Mouse (Mus musculus) WW6 (cell line): ENCODE results near the gene Zmat5.

Source experiments
- DNase-seq: peaks from one replicate; pipeline ENCODE4 v3.0.0-alpha.2; 2013; ENCODE audit warnings: low read depth, low spot score

Zmat5 gene

DNA sequence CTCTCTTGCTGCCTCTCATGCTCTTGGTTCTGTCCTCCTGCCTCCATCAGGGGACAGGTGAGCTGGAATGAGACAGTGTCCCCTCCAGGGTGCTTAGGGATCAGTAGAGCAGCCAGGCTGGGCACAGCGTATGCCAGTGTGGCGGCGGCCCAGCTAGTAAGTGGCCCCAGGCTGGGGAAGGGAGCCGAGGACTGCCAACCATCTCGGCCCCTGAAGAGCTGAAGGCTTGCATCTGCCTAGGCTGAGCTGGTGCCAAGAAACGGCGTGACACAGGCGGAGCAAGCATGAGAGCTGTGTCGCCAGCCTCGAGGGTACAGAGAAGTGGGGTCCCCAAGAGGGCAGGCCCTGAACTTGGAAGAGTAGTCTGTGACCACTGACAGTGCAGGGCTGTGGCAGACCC, 33.2 kb downstream of the Zmat5 start:
- DNase-seq = no peak

DNA sequence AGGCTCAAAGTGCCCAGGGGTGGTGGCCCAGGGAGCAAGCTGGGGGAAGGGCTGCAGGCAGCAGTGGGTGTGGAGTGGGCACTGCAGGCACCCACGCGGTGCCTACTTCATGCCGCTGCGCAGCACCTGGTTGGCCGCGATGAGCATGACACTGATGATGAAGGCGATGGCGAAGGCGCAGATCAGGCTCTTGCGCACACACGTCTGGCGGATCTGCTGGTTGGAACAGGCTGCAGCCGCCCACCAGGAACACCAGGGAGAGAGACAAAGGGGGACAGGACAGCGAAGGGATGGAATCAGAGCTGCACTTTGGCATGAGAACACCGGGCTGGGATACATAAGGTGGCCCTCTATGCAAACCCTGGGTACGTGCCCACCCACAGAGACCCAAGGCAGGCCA, 34.2 kb downstream of the Zmat5 start:
- DNase-seq = no peak

DNA sequence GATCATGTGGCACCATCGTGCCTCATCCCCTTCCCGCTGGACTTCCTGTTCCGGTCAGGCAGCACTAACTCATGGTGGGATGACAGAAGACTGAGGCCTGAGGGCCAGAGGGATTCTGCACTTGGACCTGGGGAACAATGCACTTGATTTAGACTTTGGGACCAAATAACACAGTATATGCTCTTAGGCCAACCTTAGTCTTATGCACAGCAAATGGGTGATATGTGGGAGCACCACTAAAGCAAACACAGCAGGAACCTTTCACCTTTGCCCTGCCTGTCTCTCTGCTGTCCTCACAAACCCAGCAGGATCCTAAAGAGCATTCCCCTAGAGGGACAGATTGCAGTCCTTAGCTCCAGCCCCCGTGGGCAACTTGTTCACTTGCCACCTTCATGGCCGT, 36.3 kb downstream of the Zmat5 start:
- no peak for DNase-seq

DNA sequence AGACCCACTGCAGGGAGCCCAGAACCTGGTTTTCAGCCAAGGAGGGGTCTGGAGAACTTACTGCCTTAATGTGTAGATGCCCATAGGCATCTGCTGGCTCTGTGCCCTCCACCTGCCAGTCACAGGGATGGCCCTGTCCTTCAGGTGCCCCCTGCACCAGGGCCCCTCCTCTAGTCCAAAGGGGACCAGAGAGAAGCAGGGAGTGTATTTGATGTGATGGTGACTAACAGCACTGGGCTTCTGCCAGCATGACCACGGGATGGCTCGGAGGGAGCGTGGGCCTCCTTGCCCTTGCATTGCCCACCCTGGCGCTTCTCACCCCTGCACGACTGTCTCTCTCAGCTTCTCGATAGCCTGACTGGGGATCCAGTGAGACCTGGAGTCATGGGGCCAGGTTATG, 40.2 kb downstream of the Zmat5 start:
- no peak for DNase-seq

DNA sequence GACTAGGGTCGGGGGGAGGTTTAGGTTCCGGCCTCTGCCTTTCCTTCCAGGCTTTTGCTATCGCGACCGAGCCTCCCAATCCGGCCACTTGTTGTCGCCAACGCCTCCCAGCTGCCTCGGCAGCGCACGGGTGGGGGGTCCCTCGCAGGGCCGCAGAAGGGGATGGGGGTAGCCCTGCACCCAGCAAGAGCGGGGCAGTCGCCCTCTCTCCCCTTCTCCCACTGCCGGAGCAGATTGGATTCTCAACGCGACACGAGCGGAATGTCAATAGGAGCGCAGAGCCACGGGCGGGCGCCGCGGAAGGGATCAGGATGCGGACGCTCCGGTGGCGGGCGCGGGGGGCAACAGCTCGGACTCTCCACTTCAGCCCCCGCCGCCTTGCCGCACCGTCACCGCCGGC, 41.5 kb downstream of the Zmat5 start:
- DNase-seq = no peak

DNA sequence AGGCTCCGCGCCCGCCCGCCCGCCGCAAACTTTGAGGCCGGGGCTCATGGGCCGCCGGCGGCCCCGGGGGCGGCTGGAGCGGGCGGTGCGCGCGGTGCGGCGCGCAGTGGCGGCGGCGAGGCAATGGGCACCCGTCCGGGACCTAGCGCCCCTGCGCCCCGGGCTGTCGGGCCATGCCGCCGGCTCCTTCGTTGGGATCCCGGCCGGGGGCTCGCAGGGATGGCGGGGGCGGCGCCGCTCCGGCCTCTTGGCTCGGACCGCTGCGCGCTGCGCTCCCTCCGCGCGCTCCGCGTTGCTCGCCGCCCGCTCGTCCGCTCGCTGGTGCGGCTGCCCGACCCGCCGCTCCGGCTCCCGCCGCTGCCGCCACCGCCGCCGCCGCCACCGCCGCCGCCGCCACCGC, 42.3 kb downstream of the Zmat5 start, which contains the start of gene Cabp7:
Cabp7 (minus strand) TSS at position 46 of the 400 bp plus-strand sequence.
- DNase-seq = no peak

DNA sequence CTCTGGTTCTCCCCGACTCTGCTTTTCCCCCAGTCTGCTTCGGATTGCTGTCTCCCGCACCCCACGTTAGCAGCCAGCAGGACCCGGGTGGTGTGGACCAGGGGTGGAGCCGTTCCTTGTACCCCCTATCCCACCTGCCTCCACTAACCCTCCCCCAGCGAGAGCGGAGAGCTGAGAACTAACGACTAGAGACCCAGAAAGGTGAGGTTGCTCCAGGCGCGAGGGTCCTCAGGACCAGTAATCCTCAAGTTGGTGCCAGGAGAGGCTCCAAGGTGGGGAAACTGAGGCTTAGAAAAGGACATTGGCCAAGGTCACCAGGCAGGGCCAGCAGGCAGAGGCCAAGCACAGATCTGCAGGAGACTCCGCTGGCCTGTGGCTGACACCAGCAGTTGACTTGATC, 42.8 kb downstream of the Zmat5 start:
- DNase-seq = no peak

DNA sequence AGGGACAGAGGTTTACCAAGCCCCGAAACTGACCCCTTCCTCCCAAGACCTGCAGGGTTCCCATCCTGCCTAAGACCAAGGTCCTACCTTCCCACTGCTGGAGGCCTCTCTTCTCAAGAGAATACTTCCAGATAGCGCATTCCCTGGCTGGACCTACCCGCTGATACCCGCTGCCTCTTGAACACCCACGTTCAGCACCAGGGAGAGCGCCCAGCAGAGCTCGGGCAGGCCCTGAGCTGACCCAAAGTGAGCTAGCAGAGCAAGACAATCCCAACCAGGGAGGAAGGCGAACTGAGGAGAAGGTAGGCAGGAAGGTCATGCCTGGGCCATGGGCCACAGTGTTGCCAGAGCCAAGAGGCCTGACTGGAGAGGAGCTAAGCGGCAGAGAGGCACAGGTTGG, 45.8 kb downstream of the Zmat5 start:
- DNase-seq = no peak

DNA sequence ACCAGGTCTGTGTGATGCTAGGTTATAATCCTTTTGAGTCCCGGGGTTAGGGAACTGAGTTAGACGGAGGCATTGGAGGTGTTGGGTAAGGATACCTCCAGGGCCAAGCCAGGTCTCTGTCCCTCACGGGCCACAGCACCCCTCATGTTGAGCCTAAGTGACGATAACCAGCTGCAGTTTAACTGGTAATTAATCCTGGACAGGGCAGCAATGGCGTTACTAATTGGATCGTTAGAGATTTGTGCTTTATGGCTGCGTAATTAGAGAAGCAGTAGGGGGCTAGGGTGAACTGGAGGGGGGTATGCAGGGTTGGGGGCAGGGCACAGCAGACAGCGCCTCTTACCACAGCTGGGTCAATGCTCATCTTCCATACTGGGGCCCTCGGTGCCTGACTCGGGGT, 48.4 kb downstream of the Zmat5 start:
- no peak for DNase-seq

DNA sequence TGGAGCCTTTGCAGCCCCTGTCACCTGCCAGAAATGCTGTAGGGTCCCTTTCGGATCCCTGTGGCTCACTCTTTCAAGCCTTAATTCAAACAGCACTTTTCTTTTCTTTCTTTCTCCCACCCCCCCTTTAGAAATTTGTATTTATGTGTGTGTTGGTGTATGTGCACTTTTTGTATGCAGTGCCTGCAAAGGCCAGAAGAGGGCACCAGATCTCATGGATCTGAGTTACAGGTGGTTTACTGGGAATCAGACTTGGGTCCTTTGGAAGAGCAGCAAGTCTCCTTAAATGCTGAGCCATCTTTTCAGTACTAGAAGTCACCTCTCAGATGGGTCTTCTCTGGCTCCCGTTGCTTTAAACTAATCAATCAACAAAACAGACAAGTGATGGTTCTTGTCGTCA, 49.6 kb downstream of the Zmat5 start:
- DNase-seq = no peak

DNA sequence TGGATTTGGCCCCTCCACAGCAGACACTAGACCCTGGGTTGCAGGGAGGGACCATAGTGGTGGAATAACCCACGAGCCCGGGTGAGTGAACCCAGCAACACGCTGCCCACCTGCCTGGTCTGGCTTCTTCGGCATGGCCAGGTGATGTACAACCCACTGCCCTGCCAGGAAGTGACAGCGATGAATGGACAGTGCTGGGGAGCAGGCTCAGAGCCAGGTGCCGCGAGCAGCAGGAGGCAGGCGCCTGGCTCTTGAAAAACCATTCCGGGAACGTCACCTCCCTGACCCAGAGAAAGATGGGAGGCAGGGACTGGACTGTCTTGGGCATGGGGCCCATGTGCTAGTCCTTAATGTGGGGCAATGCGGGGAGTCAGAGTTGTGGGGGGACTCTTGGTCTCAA, 50.4 kb downstream of the Zmat5 start:
- DNase-seq = no peak

DNA sequence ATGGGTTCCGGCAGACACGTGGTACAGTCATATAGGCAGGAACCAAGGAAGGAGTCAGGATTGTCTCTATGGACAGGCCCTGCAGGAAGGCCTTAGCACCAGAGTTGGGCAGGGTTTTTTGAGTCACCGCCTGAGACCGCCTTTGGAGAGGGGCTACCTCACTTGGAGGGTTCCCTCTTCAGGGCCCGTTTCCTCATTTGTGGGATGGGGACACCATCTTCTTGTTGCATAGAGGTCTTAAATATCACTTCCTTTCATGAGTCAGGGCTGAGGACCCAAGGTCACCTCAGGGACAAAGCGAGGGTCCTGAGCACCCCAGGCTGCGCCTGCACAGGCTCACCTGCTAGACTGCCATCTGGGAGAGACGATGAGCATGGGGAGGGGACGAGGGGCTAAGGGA, 52.0 kb downstream of the Zmat5 start:
- DNase-seq = no peak

DNA sequence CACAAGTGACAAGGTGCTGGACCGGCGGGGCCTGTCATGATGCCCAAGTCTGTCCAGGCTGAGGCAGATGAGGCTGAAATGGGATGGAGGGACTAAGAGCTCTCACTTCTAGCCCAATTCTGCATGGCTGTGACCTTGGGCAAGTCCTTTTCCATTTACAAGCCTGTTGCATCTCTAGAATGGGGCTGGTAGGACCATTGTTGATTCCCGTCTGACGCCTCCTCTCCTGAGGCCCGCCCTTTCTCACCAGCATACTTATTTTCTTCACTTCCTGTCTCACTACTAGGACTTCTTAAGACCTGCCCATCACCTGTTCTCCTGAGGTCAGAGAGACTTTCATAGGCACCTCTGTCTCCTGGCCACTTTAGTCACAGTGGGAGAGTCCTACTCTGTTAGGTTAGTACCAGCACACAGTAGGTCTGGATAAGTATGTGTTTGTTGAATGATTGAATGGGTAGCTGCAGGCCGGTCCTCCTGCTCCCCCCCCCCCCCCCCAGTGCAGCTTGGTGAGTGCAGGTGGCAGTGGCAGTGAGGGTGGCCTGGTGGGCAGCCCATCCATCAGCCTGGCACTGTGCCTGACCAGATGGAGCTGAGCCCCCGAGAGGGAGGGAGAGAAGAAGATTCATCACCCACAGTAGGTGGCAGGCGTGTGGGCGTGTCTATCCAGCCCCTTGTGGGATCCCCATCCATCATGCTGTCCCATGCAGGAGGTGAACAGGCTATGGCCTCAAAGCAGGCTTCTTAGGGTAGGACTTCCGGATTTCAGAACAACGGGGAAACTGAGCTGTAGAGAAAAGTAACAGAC, 52.7 kb downstream of the Zmat5 start:
- no peak for DNase-seq

DNA sequence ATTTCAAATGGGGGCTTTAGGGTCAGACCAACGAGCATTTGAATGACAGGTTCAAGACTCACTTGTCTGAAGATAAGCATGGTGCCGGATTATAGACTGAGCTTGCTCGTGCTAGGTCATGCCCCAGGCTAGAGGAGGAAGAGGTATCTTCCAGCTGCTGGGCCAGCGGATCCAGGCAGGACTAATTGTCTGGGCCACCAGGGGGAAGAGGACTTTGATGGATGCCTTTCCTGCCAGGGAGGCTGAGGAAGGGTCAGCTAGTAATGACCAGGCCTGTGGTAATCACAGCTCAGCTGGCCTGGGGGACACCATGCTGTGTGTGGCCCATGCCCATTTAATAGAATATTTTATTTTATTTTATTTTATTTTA, 53.3 kb downstream of the Zmat5 start:
- no peak for DNase-seq

DNA sequence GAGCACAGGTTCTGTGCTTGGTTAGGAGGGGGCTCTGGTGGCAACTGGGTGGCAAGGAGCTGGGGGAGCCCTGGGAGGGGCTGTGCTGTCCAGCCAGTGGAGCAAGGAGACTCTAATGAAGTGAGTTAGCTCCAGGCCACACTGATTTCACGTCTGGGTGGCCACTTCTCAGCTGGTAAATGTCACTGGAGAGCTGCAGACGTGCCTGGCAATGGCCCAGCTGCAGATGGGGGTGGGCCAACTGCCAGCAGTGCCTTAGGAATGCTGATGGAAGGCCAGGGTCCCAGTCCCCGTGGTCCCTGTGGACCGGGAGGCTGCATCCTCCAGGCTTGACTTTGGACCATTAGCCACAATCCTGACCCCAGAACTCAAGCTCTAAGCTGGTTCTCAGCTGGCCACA, 56.0 kb downstream of the Zmat5 start:
- no peak for DNase-seq

DNA sequence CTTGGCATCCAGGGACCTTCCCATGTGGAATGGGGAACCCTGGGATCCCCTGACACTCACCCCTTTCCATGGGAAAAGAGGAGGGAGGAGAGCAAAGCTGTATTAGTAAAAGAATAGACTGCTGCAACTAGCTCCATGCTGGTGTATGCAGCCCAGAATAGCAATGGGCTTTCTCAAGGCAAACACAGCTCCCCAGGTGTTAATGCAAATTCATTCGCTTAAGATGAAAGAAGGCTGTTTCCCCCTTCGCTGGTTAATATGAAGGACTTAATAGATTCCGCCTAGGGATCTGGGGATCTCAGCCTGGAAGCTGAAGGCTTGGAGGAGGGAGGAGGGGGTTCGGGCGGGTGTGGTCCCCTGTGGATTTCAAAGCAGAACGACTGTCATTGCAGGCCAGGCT, 57.5 kb downstream of the Zmat5 start:
- no peak for DNase-seq

DNA sequence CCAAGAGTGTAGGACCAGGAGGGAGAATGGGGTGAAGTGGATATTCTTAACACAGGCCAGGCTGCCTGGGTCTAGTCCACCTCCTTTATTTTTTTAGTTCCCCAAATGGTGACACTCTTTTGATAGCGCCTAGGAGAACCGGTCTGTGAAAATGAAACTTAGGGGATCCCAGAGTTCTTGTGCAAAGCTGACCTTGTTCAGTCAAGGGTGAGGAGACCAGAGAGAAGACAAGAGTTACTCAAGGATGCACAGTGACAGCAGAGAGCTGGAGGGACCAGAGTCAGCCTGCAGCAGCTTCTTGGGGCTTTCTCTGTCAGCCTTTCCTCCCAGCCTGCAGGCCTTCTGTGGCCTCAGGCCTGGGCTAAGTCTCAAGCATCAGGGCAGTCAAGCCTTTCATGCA, 58.0 kb downstream of the Zmat5 start:
- no peak for DNase-seq

DNA sequence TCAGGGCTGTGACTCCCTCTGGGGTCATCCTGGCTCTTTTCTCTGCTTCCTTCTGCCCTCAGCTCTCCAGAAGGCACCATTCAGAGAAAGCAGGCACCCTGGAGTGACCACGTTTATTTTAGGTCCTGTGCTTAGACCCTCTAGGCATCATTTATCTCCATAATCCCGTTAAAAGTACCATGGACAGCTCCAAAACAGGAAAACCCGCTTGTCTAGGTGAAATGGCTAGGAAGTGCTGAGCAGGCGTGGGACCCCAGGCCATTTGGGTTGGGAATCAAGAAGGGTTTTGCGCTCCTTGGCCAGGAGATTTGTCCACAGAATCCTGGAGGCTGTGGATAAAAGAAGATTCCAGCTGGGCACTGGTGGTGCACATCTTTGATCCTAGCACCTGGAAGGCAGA, 59.2 kb downstream of the Zmat5 start:
- no peak for DNase-seq

DNA sequence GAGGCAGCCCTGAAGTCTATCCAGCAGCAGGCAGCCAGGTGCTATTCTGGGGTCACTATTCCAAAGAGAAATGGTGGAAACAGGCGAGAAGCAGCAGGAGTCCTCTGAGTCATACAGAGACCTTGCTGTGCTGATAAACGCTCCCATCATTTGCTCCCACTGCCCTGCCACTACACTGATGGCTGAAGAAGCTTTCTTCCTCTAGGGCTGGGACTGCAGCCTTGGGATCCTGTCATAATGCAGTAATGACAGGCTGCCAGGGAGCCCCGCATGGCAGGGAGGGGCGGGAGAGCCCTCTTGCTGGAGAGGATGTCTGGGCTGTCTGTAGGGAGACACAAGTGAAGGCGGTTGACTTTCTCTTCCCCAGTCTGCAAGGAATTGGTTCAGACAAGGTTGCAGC, 60.0 kb downstream of the Zmat5 start:
- no peak for DNase-seq

DNA sequence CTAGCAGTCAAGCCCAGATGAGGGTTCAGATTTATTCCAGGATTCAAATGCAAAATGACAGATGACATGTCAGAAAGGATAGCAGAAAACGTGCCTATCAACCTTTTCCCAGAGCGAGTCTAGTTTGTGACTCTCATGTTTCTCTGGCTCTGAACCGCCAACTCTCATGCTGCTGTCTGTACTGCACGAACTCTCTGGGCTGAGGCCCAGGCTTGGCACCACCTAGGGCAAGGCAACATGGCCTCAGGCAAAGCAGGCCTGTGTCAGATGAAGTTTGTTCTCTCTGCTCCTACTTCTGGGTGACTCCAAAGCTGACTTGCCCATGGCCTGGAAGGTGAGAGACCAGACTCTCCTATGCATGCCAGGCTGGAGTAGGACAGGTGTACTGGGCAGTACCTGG, 63.9 kb downstream of the Zmat5 start:
- DNase-seq = no peak

DNA sequence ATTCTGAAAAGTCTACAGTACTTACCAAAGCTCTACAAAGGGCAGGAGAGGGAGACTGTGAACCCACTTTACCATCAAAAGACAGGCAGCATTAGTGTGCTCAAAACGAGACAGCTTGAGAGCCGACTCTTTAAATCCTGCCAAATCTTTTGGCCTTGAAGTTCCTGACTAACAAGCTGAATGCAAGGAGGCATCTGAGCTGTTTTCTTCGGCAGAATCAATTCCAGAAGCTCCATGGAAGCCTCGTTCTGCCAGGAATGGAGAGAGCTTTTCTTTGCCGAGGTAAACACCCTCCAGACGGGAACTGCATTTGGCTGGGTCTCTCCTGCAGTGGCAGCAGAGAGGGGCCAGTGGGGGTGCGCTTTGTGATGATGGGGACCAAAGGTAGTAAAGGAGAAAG, 64.8 kb downstream of the Zmat5 start:
- DNase-seq = no peak

DNA sequence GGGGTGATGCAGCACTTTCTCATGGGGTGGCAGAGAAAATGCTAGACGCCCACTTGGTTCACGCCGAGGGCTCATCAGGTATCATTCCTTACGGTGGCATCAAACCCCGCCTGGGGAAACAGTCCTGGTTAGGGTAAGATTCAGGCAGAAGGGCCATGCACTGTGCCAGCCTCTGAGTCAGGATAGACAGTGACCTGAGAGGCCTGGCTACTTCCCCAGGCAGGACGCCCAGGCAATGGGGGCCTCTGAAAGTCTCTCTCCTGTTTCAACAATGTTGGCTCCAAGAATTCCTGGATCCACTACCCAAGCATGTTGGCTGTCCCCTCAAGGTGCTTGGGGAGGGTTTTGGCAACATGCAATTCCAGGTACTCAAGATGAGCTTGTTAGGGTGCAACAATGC, 65.4 kb downstream of the Zmat5 start:
- no peak for DNase-seq

DNA sequence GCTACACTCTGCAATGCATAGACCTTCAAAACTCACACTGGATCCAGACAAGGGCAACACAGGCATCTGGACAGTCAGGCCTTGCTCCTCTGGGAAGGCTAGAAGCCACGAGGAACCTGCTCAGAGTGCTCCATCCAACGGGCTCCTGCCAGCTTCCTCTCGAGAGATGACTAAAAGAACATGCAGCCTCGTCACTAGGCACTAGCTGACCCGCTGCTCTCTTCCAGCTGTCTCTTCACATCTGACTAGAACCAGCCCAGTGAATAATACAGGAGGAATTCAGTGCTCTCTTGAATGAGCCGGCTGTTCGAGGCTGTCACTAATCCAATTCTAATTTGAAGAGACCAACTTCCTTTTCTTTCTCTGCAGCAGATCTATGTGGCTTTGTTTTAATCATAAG, 67.3 kb downstream of the Zmat5 start:
- DNase-seq = no peak

DNA sequence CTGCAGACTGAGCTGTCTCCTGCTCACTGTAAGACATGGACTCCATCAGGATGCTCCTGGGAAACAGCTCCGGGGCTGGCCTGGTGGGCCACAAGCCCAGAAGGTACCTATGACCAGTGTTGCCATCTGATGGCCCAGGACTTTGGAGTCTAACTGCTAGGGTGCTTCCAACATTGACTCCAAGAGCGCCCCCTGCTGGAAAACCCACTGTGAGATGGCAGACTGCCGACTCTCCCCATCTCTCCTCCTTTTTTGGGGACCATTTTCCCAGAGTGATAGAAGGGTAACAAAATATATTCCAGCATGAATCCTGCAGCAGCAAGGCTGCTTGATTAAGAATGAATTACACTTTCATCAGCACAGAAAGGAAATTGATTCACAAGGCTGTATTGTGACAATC, 68.4 kb downstream of the Zmat5 start:
- DNase-seq = peak; percentile 38
